Comparison of ENCODE assay signal across 13 mouse cellular contexts in the genomic region with DNA sequence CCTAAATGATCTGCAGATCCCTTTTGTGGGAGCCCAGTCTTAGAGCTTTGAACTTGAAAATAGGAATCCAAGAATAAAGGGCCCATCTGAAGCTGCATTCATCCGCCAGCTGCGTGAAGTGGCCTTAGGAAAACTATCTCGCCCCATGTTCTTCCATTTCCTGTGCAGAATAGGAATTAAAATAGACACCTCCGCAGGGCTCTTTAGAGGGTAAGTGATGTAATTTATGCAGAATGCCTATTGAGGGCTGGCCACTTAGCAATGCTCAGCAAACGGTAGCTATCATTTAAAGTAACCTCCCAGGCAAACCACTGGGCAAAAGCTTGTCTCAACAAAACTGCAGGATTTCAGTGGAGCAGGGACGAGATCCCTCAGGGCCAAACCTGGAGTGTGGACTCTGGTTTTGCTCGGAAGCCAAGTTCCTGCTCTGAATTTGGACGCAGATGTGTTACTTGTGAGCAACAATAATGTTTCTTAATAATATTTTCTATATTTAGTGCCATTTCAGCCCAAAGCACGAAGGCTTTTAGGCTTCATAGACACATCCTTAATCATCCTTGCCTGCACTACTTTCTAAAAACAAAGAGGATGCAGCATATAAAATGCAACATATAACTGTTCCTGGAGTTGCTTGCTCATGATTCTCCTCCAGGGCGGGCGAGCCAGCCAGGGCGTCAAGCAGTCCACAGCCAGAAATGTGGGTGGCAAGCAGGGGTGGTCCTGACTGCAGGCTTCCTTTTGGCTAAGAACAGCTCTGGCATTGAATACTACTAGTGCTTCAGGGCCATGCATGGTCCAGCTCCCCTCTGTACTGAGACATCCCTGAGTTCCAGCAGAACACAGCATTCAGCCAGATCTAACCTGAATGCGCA. TPM values are rescaled to one million over a fixed set of nuclear protein-coding genes. Genes with fewer than 3 reads are reported as not detected.
DNase-seq lines count a peak whose midpoint lies in the region; ATAC-seq and TF ChIP-seq lines count a peak whose summit lies in the region.
"Had no signal": no experiment of that assay in that cellular context is flagged by ENCODE, and none has a peak within 500 bp of the region (broad histone marks: within the 10 kb centered on the region; RNA-seq: fewer than 3 reads in every experiment).

No protein-coding gene starts in this region.

- no peak overlapping the region for H3K9ac ChIP-seq in hindbrain, embryonic 16.5 days (ENCODE audit: low read depth, low read length)
- no peak overlapping the region for H3K9ac ChIP-seq in hindbrain, embryonic 12.5 days
- H3K9ac ChIP-seq in neural tube, embryonic 13.5 days = no peak overlapping the region

- no peak overlapping the region for H3K4me2 ChIP-seq in hindbrain, embryonic 16.5 days (ENCODE audit: low read length)
- no peak overlapping the region for H3K4me2 ChIP-seq in hindbrain, embryonic 12.5 days (replicated peaks)
- H3K4me2 ChIP-seq in neural tube, embryonic 13.5 days = no peak overlapping the region

- peaks cover 3% of the 10 kb centered on the region; the same call in 1 of the 2 replicates for H3K9me3 ChIP-seq in hindbrain, embryonic 16.5 days (ENCODE audit: control insufficient read depth, low read length)
- H3K9me3 ChIP-seq in hindbrain, embryonic 12.5 days (replicated peaks) = peaks cover 7% of the 10 kb centered on the region
- 0 out of 2 replicates have a peak, but pooled peaks cover 5% of the 10 kb centered on the region for H3K9me3 ChIP-seq in neural tube, embryonic 13.5 days

- intact Hi-C loops in gastrocnemius, adult 2 months (cut with DNase I) = no loop called here

- DNase-seq in adrenal gland, postnatal 14 days = peak; percentile 24
- DNase-seq in adrenal gland, adult (ENCODE audit: inconsistent age in 2 of 2, low spot score in 1 of 2) = no peak
- DNase-seq in neural tube, embryonic 10.5 days (ENCODE audit: extremely low spot score, low spot score) = no peak
- no peak for DNase-seq in layer of hippocampus, postnatal 14 days (ENCODE audit: low spot score in 2 of 2)
- no peak for DNase-seq in gastrocnemius, adult 2 months
- DNase-seq: cerebellum, postnatal 36 days; gastrocnemius, postnatal 14 days; left cerebral cortex, postnatal 4 days; spleen, adult 18-20 months had no signal

- ATAC-seq in hindbrain, embryonic 16.5 days = no peak
- no peak for ATAC-seq in hindbrain, embryonic 12.5 days (ENCODE audit: low FRiP score)
- no peak for ATAC-seq in neural tube, embryonic 13.5 days (ENCODE audit: low read depth)

- peaks cover 3% of the 10 kb centered on the region; the same call in 1 of the 2 replicates for H3K36me3 ChIP-seq in hindbrain, embryonic 16.5 days (ENCODE audit: control insufficient read depth, insufficient read depth, low read length)
- peaks cover 21% of the 10 kb centered on the region for H3K36me3 ChIP-seq in hindbrain, embryonic 12.5 days
- peaks cover 36% of the 10 kb centered on the region for H3K36me3 ChIP-seq in neural tube, embryonic 13.5 days

- 59% methylated on average over 13 of the region's 13 CpGs for WGBS in hindbrain, embryonic 16.5 days
- WGBS in hindbrain, embryonic 12.5 days = 75% methylated on average over 13 of the region's 13 CpGs
- WGBS in neural tube, embryonic 13.5 days = 58% methylated on average over 13 of the region's 13 CpGs

- H3K4me1 ChIP-seq in hindbrain, embryonic 16.5 days (ENCODE audit: control insufficient read depth, insufficient read depth, low read depth, low read length) = peaks cover 4% of the 10 kb centered on the region; the same call in 1 of the 2 replicates
- H3K4me1 ChIP-seq in hindbrain, embryonic 12.5 days = peaks cover 15% of the 10 kb centered on the region
- peaks cover 36% of the 10 kb centered on the region for H3K4me1 ChIP-seq in neural tube, embryonic 13.5 days (replicated peaks)

- H3K4me3 ChIP-seq in hindbrain, embryonic 16.5 days (ENCODE audit: low read length) = no peak overlapping the region
- H3K4me3 ChIP-seq in hindbrain, embryonic 12.5 days = no peak overlapping the region
- no peak overlapping the region for H3K4me3 ChIP-seq in neural tube, embryonic 13.5 days
- H3K4me3 ChIP-seq in gastrocnemius, adult 2 months = no peak overlapping the region

- TF ChIP-seq CTCF in gastrocnemius, adult 2 months (IDR thresholded peaks at IDR 0.05) = no peak

- peak overlapping the region; percentile 40; the same call in 1 of the 2 replicates for H3K27ac ChIP-seq in hindbrain, embryonic 16.5 days (ENCODE audit: low read depth, low read length)
- H3K27ac ChIP-seq in hindbrain, embryonic 12.5 days = no peak overlapping the region
- H3K27ac ChIP-seq in neural tube, embryonic 13.5 days (replicated peaks) = peak overlapping the region; percentile 7; the same call in 1 of the 2 replicates
- H3K27ac ChIP-seq in gastrocnemius, adult 2 months = no peak overlapping the region

- no peaks in the 10 kb centered on the region for H3K27me3 ChIP-seq in hindbrain, embryonic 16.5 days (replicated peaks; ENCODE audit: control insufficient read depth, insufficient read depth, low read length)
- no peaks in the 10 kb centered on the region for H3K27me3 ChIP-seq in hindbrain, embryonic 12.5 days
- H3K27me3 ChIP-seq in neural tube, embryonic 13.5 days = no peaks in the 10 kb centered on the region

RNA-seq across cellular contexts. Expression of a gene that starts 40.1 kb away (rescaled TPM):
- 5.2 and 8.5 TPM in 2 replicates for total RNA-seq in adrenal gland, postnatal 14 days (2021)
- 30.3 and 34.4 TPM in 2 replicates for polyA plus RNA-seq in hindbrain, embryonic 16.5 days (2015; fragmentation: Nextera tagmentation; extraction: Ambion mirVana)
- polyA plus RNA-seq in hindbrain, embryonic 12.5 days (2016; fragmentation: Nextera tagmentation; extraction: Ambion mirVana) = 30.4 and 33.3 TPM in 2 replicates
- polyA plus RNA-seq in neural tube, embryonic 13.5 days (2015; fragmentation: Nextera tagmentation; extraction: Ambion mirVana) = 34.7 and 35.1 TPM in 2 replicates
- 10 to 100 TPM; 25.9 to 28.3 TPM for total RNA-seq in layer of hippocampus, postnatal 14 days (2021)
- total RNA-seq in gastrocnemius, adult 2 months (2021) = 1 to 10 TPM; 1.8 to 3.3 TPM
- total RNA-seq: MEL had no signal

Comparison
In these comparisons a context has a peak if more than half of its experiments do, and no peak if none do; other contexts are left out.
1. H3K27ac ChIP-seq: peak in hindbrain, embryonic 16.5 days (single experiment) and neural tube, embryonic 13.5 days (single experiment); none in hindbrain, embryonic 12.5 days (single experiment) and gastrocnemius, adult 2 months (single experiment).